Mouse (Mus musculus): ENCODE measurements around the gene Atp5g3.

- TF ChIP-seq POLR2A (IDR thresholded peaks at IDR 0.05; ENCODE audit: control insufficient read depth, extremely low read depth, insufficient read depth, low read length, poor library complexity) (no peak), CTCF (IDR thresholded peaks at IDR 0.05; ENCODE audit: borderline replicate concordance, control insufficient read depth, extremely low read depth, insufficient read depth, low read length, poor library complexity) (no peak)
These were observed 32.6 kb upstream of the Atp5g3 start for GRCm38 (mm10) chr2:73943735-73944134.
